Mouse (Mus musculus): ENCODE measurements around the gene Gm7271. TPM values are rescaled to one million over a fixed set of nuclear protein-coding genes. Genes with fewer than 3 reads are reported as not detected.

Gm7271 gene
- 0.33 and 0.47 TPM in 2 replicates for polyA plus RNA-seq (2014; fragmentation: Nextera tagmentation; extraction: Ambion mirVana)

GRCm38 (mm10) chr5:76483811-76484210 lies at the start of gene Gm7271:
Gene Gm7271 (plus strand): TSS chr5:76484040.
- H3K4me2 ChIP-seq = no peak within 1 kb of the TSS
- H3K4me3 ChIP-seq (ENCODE audit: low read depth, low read length) = no peak within 1 kb of the TSS
- no peak within 1 kb of the TSS for H3K9ac ChIP-seq (ENCODE audit: low read length)
- 56% methylated on average over 5 of the region's 5 CpGs for WGBS
- H3K9me3 ChIP-seq (ENCODE audit: control insufficient read depth, low read length) = no peaks in the 10 kb centered on the region
- no peaks in the 10 kb centered on the region for H3K36me3 ChIP-seq (ENCODE audit: control insufficient read depth, insufficient read depth, low read length)
- no peak for DNase-seq (ENCODE audit: low spot score, missing footprints)
- H3K27me3 ChIP-seq (ENCODE audit: control insufficient read depth, insufficient read depth, low read length) = no peaks in the 10 kb centered on the region
- no peaks in the 10 kb centered on the region for H3K4me1 ChIP-seq (ENCODE audit: control insufficient read depth, insufficient read depth, low read length)
- no peak for ATAC-seq (ENCODE audit: low FRiP score)
- no peak within 1 kb of the TSS for H3K27ac ChIP-seq (ENCODE audit: low read depth, low read length)

GRCm38 (mm10) chr5:76437100-76437499 lies 46.7 kb upstream of the Gm7271 start:
- Histone ChIP-seq H3K27ac (ENCODE audit: low read depth, low read length) (no peak overlapping the region), H3K9me3 (ENCODE audit: control insufficient read depth, low read length) (no peaks in the 10 kb centered on the region), H3K36me3 (ENCODE audit: control insufficient read depth, insufficient read depth, low read length) (no peaks in the 10 kb centered on the region), H3K9ac (ENCODE audit: low read length) (no peak overlapping the region), H3K4me3 (ENCODE audit: low read depth, low read length) (no peak overlapping the region), H3K27me3 (ENCODE audit: control insufficient read depth, insufficient read depth, low read length) (no peaks in the 10 kb centered on the region), H3K4me2 (no peak overlapping the region), H3K4me1 (ENCODE audit: control insufficient read depth, insufficient read depth, low read length) (no peaks in the 10 kb centered on the region)
- ATAC-seq (ENCODE audit: low FRiP score) (no peak), DNase-seq (ENCODE audit: low spot score, missing footprints) (no peak)
- WGBS = 87% methylated on average over 5 of the region's 5 CpGs

- no peaks in the 10 kb centered on the region for H3K27me3 ChIP-seq (ENCODE audit: control insufficient read depth, insufficient read depth, low read length)
- H3K27ac ChIP-seq (ENCODE audit: low read depth, low read length) = no peak overlapping the region
- H3K4me1 ChIP-seq (ENCODE audit: control insufficient read depth, insufficient read depth, low read length) = no peaks in the 10 kb centered on the region
- no peak overlapping the region for H3K4me2 ChIP-seq
- H3K9me3 ChIP-seq (ENCODE audit: control insufficient read depth, low read length) = no peaks in the 10 kb centered on the region
- H3K36me3 ChIP-seq (ENCODE audit: control insufficient read depth, insufficient read depth, low read length) = no peaks in the 10 kb centered on the region
- no peak overlapping the region for H3K4me3 ChIP-seq (ENCODE audit: low read depth, low read length)
- no peak for DNase-seq (ENCODE audit: low spot score, missing footprints)
- H3K9ac ChIP-seq (ENCODE audit: low read length) = no peak overlapping the region
- WGBS = 90% methylated on average over 8 of the region's 8 CpGs
- no peak for ATAC-seq (ENCODE audit: low FRiP score)
Measured at GRCm38 (mm10) chr5:76437696-76438095, 46.1 kb upstream of the Gm7271 start.

GRCm38 (mm10) chr5:76441431-76441830 lies 42.4 kb upstream of the Gm7271 start:
- H3K27ac ChIP-seq (ENCODE audit: low read depth, low read length) = no peak overlapping the region
- no peak for ATAC-seq (ENCODE audit: low FRiP score)
- H3K27me3 ChIP-seq (ENCODE audit: control insufficient read depth, insufficient read depth, low read length) = no peaks in the 10 kb centered on the region
- WGBS = 94% methylated on average over 4 of the region's 4 CpGs
- DNase-seq (ENCODE audit: low spot score, missing footprints) = no peak
- no peak overlapping the region for H3K4me3 ChIP-seq (ENCODE audit: low read depth, low read length)
- H3K36me3 ChIP-seq (ENCODE audit: control insufficient read depth, insufficient read depth, low read length) = no peaks in the 10 kb centered on the region
- H3K9ac ChIP-seq (ENCODE audit: low read length) = no peak overlapping the region
- H3K9me3 ChIP-seq (ENCODE audit: control insufficient read depth, low read length) = no peaks in the 10 kb centered on the region
- no peak overlapping the region for H3K4me2 ChIP-seq
- H3K4me1 ChIP-seq (ENCODE audit: control insufficient read depth, insufficient read depth, low read length) = no peaks in the 10 kb centered on the region

- Histone ChIP-seq H3K9me3 (ENCODE audit: control insufficient read depth, low read length) (no peaks in the 10 kb centered on the region), H3K36me3 (ENCODE audit: control insufficient read depth, insufficient read depth, low read length) (no peaks in the 10 kb centered on the region), H3K4me2 (no peak overlapping the region), H3K4me1 (ENCODE audit: control insufficient read depth, insufficient read depth, low read length) (no peaks in the 10 kb centered on the region), H3K4me3 (ENCODE audit: low read depth, low read length) (no peak overlapping the region), H3K27me3 (ENCODE audit: control insufficient read depth, insufficient read depth, low read length) (no peaks in the 10 kb centered on the region), H3K9ac (ENCODE audit: low read length) (no peak overlapping the region), H3K27ac (ENCODE audit: low read depth, low read length) (no peak overlapping the region)
- WGBS = 78% methylated on average over 2 of the region's 2 CpGs
- DNase-seq (ENCODE audit: low spot score, missing footprints) (no peak), ATAC-seq (ENCODE audit: low FRiP score) (no peak)
Measured at GRCm38 (mm10) chr5:76474931-76475330, 8.9 kb upstream of the Gm7271 start.

- 85% methylated on average over 4 of the region's 4 CpGs for WGBS
- no peak for ATAC-seq (ENCODE audit: low FRiP score)
- Histone ChIP-seq H3K36me3 (ENCODE audit: control insufficient read depth, insufficient read depth, low read length) (no peaks in the 10 kb centered on the region), H3K4me1 (ENCODE audit: control insufficient read depth, insufficient read depth, low read length) (no peaks in the 10 kb centered on the region), H3K9ac (ENCODE audit: low read length) (no peak overlapping the region), H3K27me3 (ENCODE audit: control insufficient read depth, insufficient read depth, low read length) (no peaks in the 10 kb centered on the region), H3K9me3 (ENCODE audit: control insufficient read depth, low read length) (no peaks in the 10 kb centered on the region), H3K27ac (ENCODE audit: low read depth, low read length) (no peak overlapping the region), H3K4me2 (no peak overlapping the region), H3K4me3 (ENCODE audit: low read depth, low read length) (no peak overlapping the region)
- DNase-seq (ENCODE audit: low spot score, missing footprints) = no peak
Measured at GRCm38 (mm10) chr5:76476873-76477272, 7.0 kb upstream of the Gm7271 start.

- Histone ChIP-seq H3K36me3 (ENCODE audit: control insufficient read depth, insufficient read depth, low read length) (no peaks in the 10 kb centered on the region), H3K4me3 (ENCODE audit: low read depth, low read length) (no peak overlapping the region), H3K27me3 (ENCODE audit: control insufficient read depth, insufficient read depth, low read length) (no peaks in the 10 kb centered on the region), H3K27ac (ENCODE audit: low read depth, low read length) (no peak overlapping the region), H3K9ac (ENCODE audit: low read length) (no peak overlapping the region), H3K9me3 (ENCODE audit: control insufficient read depth, low read length) (no peaks in the 10 kb centered on the region), H3K4me2 (no peak overlapping the region), H3K4me1 (ENCODE audit: control insufficient read depth, insufficient read depth, low read length) (no peaks in the 10 kb centered on the region)
- WGBS = 41% methylated on average over 9 of the region's 9 CpGs
- no peak for DNase-seq (ENCODE audit: low spot score, missing footprints)
- no peak for ATAC-seq (ENCODE audit: low FRiP score)
Measured at GRCm38 (mm10) chr5:76477764-76478163, 6.1 kb upstream of the Gm7271 start.

- WGBS = 80% methylated on average over 13 of the region's 13 CpGs
- Histone ChIP-seq H3K4me1 (ENCODE audit: control insufficient read depth, insufficient read depth, low read length) (no peaks in the 10 kb centered on the region), H3K27me3 (ENCODE audit: control insufficient read depth, insufficient read depth, low read length) (no peaks in the 10 kb centered on the region), H3K4me2 (no peak overlapping the region), H3K36me3 (ENCODE audit: control insufficient read depth, insufficient read depth, low read length) (no peaks in the 10 kb centered on the region), H3K9me3 (ENCODE audit: control insufficient read depth, low read length) (no peaks in the 10 kb centered on the region), H3K27ac (ENCODE audit: low read depth, low read length) (no peak overlapping the region), H3K9ac (ENCODE audit: low read length) (no peak overlapping the region), H3K4me3 (ENCODE audit: low read depth, low read length) (no peak overlapping the region)
- ATAC-seq (ENCODE audit: low FRiP score) (no peak), DNase-seq (ENCODE audit: low spot score, missing footprints) (no peak)
Measured at GRCm38 (mm10) chr5:76495126-76495525, 11.3 kb downstream of the Gm7271 start.

- DNase-seq (ENCODE audit: low spot score, missing footprints) = no peak
- 91% methylated on average over 1 of the region's 1 CpGs for WGBS
- no peaks in the 10 kb centered on the region for H3K9me3 ChIP-seq (ENCODE audit: control insufficient read depth, low read length)
Measured at GRCm38 (mm10) chr5:76522446-76522845, 38.6 kb downstream of the Gm7271 start.

GRCm38 (mm10) chr5:76524623-76525022 lies 40.8 kb downstream of the Gm7271 start:
- no peak for ATAC-seq (ENCODE audit: low FRiP score)
- Histone ChIP-seq H3K27me3 (ENCODE audit: control insufficient read depth, insufficient read depth, low read length) (no peaks in the 10 kb centered on the region), H3K4me3 (ENCODE audit: low read depth, low read length) (no peak overlapping the region), H3K4me2 (no peak overlapping the region), H3K27ac (ENCODE audit: low read depth, low read length) (no peak overlapping the region), H3K4me1 (ENCODE audit: control insufficient read depth, insufficient read depth, low read length) (no peaks in the 10 kb centered on the region), H3K9ac (ENCODE audit: low read length) (no peak overlapping the region), H3K9me3 (ENCODE audit: control insufficient read depth, low read length) (no peaks in the 10 kb centered on the region), H3K36me3 (ENCODE audit: control insufficient read depth, insufficient read depth, low read length) (no peaks in the 10 kb centered on the region)
- 72% methylated on average over 5 of the region's 5 CpGs for WGBS
- no peak for DNase-seq (ENCODE audit: low spot score, missing footprints)

More at GRCm38 (mm10) chr5:76522446-76522845, 38.6 kb downstream of the Gm7271 start:
- no peak overlapping the region for H3K4me3 ChIP-seq (ENCODE audit: low read depth, low read length)
- H3K27me3 ChIP-seq (ENCODE audit: control insufficient read depth, insufficient read depth, low read length) = no peaks in the 10 kb centered on the region
- no peaks in the 10 kb centered on the region for H3K36me3 ChIP-seq (ENCODE audit: control insufficient read depth, insufficient read depth, low read length)
- no peaks in the 10 kb centered on the region for H3K4me1 ChIP-seq (ENCODE audit: control insufficient read depth, insufficient read depth, low read length)
- no peak overlapping the region for H3K27ac ChIP-seq (ENCODE audit: low read depth, low read length)
- no peak overlapping the region for H3K9ac ChIP-seq (ENCODE audit: low read length)
- no peak for ATAC-seq (ENCODE audit: low FRiP score)
- H3K4me2 ChIP-seq = no peak overlapping the region

All from midbrain, embryonic 11.5 days (tissue).